Mouse (Mus musculus): Measurements from ENCODE around the gene Sh3glb2.

The Sh3glb2 gene

DNA sequence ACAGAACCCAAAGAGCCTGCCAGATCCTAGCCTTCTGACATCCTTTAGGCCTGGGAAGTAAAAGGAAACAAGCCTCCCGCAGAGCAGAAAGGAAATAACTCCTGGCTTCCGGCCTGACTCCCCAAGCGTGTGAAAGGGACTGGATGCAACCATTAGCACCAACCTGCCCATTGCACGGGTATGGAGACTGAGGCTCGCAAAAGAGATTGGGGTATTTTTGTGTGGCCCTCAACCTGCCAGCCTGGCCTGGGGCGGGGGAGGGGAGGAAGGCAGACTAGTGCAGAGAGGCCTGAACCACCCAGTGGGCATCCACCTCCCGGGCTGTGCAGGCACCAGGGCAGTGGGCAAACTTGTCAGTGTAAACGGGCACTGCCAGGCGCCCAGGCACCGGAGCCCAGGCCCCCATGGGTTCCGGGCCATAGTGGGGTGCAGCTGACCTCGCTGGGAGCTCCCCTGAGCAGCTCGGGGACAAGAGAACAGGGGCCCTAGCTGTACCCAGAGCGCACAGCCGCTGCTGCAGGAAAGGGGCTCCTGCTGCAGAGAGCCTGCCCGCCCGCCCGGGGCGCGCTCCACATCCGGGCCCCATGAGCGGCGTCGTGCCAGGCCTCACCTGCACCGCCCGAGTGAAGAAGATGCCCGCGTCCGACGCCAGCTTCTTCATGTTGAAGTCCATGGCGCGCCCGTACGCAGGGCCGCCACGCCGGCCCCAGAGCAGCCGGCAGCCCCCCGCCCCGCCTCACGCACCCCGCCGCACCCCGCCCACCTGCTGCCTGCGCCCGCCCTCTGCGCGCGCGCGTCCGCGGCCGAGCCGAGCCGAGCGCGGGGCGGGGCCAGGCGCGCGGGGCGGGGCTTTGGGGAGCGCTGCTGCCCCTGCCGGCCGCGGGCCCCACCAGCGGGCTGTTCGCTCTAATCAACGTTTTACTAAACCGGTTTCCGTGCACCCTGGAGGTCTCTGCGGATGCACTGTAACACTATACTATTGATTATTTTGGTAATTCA lies at the start of gene Sh3glb2:
Gene Sh3glb2 (minus strand): TSS at position 805 of the 999 bp plus-strand sequence.
- peak; percentile 62 for DNase-seq (ENCODE audit: low spot score)

DNA sequence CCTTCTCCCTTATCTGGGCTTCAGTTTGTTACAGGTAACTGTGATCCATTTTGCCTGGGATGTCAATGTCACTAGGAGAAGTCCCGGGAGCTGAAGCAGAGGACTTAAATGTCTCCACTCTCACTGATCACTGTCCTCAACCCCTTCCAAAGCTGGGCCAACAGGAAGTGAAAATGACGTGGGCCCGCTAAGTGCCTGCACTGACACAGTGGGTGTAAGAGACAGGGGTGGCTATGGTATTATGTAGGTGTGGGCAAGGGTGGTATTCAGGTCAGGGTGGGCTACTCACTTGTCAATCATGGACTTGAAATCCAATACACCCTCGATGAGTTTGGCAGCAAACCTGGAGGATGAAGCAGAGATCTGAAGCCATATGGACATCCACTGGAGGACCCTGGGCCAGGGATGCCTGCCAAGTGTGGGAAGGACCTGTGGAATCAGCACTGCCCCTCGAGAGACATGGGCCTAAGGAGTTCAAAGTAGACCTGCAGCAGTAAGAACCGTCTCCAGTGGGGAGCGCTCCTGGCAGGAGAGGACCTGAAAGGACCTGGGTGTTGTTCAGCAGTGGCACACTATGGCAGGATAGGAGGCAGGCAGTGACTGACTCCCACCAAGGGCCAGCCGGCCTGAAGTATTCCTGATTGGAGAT lies 49.4 kb upstream of the Sh3glb2 start:
- no peak for DNase-seq (ENCODE audit: low spot score)

- DNase-seq (ENCODE audit: low spot score), result no peak
Measured at GRCm38 (mm10) chr2:30407778-30408177, 48.6 kb upstream of the Sh3glb2 start.

DNA sequence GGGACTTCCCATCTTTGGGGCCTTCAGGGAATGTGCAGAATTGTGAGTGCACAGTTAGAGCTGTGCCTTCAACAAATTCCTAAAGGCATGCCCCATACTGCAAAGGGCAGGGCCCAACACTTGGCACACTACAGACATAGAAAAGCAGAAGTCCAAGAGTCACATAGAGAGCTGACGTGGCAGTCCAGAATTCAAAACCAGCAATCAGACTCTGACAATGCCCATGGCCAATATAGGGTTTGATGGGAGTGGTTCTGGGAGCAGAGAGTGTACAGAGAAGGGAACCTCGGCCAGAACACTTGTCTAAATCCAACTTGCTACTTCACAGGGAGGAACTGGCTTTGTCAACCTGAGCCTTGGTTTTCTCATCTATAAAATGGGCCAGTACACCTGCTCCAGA lies 48.1 kb upstream of the Sh3glb2 start:
- no peak for DNase-seq (ENCODE audit: low spot score)

DNA sequence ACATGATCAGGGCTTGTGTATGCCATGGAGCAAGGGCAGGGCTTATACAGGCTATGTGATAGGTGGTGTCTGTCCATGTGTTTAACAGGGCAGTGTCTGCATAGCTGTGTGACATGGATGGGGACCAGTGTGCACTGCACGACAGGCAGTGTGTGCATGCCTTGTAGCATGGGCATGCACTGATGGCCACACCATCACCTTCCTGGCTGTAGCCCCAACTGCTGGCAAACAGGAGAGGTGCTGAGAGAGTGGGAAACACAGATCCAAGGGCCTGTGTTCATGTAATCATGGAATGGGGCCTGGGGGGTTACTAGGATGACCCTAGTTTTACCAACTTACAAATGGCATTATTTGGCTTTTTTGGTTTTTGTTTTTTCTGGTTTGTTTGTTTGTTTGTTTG lies 44.7 kb upstream of the Sh3glb2 start:
- no peak for DNase-seq (ENCODE audit: low spot score)

DNA sequence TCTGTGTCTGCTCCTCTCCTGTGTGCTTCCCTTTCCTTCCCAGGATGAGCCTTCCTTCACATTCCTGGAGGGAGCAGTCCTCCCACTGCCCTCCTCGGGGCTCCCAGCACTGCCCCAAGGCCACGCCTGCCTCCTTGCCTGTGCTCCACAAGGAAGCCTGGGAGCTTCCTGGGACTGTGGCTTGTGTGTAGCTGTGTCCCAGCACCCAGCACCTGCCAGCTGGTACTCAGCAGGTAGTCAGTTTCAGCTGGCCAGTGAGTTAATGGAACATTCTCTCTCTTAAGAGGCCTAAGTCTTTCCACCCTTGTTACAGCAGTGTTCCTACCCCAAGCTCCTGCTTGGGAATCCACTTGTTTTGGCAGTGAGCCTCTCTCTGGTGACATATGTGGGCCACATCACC lies 43.7 kb upstream of the Sh3glb2 start:
- DNase-seq (ENCODE audit: low spot score), result no peak

DNA sequence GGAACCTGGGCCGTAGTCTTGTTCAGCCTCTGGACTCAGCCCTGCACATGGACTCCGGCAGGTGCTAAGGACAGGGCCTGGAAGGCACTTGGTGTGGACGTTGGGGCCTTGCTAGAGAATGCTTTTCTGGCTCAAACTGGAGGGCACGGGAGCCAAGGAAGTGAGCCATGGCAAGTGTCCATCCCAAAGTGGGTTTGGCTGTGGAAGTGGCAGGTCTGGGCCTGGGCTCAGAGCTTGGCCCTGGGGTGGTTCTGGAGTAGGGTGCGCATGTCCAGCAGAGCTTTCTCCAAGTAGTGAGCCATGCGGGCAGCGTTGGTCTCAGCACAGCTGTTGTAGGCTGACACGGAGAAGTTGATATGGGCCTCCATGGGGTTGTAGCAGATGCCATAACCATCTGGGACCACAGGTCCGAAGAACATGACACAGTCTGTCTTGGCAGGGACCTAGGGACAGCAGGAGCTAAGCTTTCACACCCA lies 43.3 kb upstream of the Sh3glb2 start:
- no peak for DNase-seq (ENCODE audit: low spot score)

DNA sequence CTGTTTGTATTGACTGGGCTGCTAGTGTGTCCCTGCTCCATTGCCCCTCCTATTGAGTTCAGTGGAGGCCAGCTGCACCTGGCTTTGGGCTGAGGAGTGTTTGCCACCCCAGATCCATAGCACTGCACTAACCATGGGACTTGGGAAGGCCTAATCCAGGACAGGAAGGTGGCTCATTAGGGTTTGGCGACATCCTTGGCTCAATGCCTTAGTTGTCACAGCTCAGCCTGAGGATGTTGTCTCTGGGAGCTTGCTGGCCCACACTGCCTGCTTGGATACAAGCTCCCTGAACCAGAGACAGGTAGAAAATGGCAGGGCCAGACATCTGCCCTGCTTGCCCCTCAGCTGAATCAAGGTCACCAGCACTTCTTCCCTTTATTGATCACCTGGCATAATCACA lies 42.4 kb upstream of the Sh3glb2 start:
- no peak for DNase-seq (ENCODE audit: low spot score)

DNA sequence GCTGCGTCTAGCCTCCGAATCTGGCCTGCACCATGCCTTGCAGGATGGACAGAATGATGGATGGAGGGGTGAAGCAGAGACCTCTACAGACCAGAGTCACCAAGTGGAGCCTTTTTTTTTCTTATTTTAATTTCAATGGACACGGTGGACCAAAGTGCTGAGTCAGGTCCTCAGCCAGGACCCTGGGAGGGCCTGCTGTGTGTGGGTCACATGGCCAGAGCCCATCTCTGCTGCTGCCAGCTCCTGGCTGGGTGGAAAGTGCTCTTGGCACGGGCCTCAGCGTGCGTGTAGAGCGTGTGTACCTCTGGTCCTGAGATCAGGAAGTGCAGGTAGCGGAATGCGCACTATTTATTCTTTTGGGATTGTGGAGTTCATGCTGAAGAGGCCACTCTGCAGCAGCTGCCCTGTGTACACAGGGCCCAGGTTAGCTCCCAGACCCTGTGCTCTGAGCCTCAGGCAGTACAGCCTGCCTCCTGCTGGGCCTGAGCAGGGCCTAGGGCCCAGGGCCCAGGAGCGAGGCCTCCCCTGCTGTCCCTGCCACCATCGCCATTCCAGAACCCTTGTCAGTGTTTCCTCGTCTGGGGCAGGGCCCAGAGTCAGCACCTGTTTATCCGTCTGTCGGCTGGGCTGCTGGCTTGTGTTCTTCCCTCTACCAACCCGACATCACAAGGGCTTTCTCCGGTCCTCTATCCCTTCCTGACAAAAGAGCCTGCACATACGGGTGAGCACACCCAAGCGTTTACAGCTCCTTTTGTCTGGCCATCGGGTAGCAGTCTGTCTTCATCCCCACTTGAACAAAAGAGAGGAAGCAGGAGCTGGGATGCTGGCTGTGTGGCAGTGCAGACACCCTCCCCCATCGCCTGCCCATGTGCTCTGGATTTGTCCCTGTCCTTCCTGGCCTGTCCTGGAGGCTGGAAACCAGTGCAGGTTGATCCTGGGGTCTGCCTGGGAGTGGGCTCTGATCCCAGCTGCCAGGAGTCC lies 40.3 kb upstream of the Sh3glb2 start:
- DNase-seq (ENCODE audit: low spot score), result no peak

DNA sequence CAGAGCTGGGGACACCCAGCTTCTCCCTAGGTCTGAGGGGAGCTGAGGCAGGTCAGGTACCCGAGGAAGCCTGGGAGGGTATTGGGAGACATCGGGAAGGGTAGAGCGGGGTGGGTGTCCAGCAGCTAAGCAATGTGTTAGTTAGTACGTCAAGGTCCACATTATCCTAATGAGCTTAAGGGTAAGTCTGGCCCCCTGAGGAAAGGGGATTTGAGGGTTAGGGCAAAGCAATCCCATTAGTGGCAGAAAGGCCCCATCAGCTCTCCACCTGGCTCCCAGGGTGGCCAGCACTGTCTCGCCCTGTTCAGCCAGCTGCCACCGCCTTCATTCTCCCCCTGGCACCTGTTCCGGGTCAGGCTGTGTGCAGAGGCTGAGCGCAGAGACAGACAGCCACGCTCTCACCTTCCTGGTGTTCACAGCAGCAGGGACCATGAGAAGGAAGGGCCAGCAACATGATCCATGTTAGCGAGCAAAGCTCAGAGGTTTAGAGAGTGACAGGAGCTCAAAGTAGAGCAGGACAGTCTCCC lies 38.9 kb upstream of the Sh3glb2 start:
- DNase-seq (ENCODE audit: low spot score), result no peak

DNA sequence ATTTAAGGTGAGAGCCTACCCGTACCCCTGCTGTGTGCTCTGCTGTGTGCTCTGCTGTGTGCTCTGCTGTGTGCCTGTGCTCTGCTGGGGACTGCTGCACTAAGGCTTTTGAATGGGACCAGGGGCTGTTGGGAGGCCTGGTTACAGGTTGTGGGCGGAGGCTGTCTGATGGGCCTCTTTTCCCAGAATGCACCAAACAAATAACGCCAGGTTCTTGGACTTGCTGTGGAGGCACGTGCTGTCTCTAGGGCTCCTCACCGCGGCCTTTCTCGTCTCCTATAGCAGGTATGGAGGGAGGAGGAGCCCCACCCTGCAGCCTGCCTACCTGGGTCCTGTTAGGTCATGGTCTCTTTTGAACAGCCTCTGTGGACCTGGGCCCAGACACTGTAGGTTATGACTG lies 37.1 kb upstream of the Sh3glb2 start:
- no peak for DNase-seq (ENCODE audit: low spot score)

- DNase-seq (ENCODE audit: low spot score), result no peak
Measured at GRCm38 (mm10) chr2:30395757-30396156, 36.6 kb upstream of the Sh3glb2 start.

DNA sequence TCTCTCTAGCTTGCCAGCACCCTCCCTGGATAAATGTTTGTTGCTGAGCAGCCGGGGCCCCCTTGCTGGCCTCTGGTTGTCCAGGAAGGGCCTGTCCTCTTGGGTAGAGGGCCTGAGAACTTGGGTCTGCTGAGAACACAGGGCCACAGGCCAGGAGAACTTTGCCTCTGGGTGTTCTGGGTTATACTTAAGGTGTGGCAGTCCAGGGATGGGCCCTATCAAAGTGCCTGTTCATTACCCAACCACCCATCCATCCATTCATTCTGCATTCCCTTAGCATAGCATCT lies 34.2 kb upstream of the Sh3glb2 start:
- no peak for DNase-seq (ENCODE audit: low spot score)

- DNase-seq (ENCODE audit: low spot score), result no peak
Measured at GRCm38 (mm10) chr2:30392577-30393369, 33.6 kb upstream of the Sh3glb2 start.

DNA sequence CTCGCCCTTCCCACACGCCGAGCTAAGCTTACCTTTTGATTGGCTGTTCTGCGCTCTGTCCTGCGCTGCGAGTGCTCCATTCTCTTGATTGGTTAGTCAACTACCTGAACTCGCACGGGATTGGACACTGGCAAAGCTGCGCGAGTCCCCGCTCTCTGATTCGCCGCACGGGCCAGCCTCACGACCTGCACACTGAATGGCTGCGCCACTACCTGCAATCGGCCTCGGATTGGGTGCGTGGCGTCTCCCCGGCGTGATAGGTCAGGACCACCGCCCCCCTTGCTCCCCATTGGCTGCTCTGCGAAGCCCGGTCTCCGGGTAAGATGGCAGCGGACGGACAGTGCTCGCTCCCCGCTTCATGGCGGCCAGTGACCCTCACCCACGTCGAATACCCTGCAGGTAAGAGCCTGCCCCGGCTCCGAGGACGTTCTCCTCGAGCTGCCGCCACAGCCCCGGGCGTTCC lies 33.0 kb upstream of the Sh3glb2 start, which contains the start of gene Dolpp1:
Gene Dolpp1 (plus strand): TSS at position 141 of the 463 bp plus-strand sequence.
- peak; percentile 98 for DNase-seq (ENCODE audit: low spot score)

GRCm38 (mm10) chr2:30389000-30389399 lies 29.9 kb upstream of the Sh3glb2 start:
- no peak for DNase-seq (ENCODE audit: low spot score)

DNA sequence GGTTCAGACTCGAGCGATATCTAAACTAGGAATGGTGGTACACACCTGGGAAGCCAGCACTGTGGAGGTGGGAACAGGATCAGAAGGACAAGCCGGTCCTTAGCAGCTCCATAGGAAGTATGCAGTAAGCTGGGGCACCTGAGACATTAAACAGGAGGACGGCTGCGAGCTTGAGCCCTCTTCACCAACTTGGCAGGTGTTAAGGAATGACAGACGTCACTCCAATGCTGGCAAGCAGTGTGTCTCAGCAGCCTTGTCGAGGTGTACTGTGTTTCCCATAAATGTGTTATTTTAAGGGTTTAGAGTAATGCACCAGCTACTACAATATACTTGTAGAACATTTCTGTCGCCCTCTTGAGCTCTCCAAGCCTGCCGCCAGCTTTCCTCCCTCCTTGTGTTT lies 27.8 kb upstream of the Sh3glb2 start:
- no peak for DNase-seq (ENCODE audit: low spot score)

- DNase-seq (ENCODE audit: low spot score), result no peak
Measured at GRCm38 (mm10) chr2:30385591-30385990, 26.5 kb upstream of the Sh3glb2 start.

GRCm38 (mm10) chr2:30384814-30385213 lies 25.7 kb upstream of the Sh3glb2 start:
- DNase-seq (ENCODE audit: low spot score), result no peak

DNA sequence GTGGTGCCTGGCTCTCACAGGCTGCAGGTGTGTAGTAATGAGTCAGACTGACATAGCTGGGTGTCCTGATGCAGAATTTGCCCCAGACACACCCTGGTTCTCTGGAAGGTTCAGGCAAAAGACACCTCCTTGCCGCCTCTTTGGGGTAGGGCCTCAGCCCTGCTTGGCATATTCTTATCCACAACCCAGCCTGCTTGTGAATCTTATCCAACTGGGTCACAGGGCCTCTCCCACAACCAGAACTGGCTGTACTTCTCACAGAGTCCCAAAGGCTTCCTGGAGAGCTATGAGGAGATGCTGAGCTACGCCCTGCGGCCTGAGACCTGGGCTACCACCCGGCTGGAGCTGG lies 22.2 kb upstream of the Sh3glb2 start:
- no peak for DNase-seq (ENCODE audit: low spot score)

Measured in left cerebral cortex, adult 11 months (tissue).